Mouse (Mus musculus): ENCODE measurements around the gene Cacna1e. TPM values are rescaled to one million over a fixed set of nuclear protein-coding genes. Genes with fewer than 3 reads are reported as not detected.

The Cacna1e gene
- polyA plus RNA-seq, 1 experiment from 2014 or later = 5.8 TPM

DNA sequence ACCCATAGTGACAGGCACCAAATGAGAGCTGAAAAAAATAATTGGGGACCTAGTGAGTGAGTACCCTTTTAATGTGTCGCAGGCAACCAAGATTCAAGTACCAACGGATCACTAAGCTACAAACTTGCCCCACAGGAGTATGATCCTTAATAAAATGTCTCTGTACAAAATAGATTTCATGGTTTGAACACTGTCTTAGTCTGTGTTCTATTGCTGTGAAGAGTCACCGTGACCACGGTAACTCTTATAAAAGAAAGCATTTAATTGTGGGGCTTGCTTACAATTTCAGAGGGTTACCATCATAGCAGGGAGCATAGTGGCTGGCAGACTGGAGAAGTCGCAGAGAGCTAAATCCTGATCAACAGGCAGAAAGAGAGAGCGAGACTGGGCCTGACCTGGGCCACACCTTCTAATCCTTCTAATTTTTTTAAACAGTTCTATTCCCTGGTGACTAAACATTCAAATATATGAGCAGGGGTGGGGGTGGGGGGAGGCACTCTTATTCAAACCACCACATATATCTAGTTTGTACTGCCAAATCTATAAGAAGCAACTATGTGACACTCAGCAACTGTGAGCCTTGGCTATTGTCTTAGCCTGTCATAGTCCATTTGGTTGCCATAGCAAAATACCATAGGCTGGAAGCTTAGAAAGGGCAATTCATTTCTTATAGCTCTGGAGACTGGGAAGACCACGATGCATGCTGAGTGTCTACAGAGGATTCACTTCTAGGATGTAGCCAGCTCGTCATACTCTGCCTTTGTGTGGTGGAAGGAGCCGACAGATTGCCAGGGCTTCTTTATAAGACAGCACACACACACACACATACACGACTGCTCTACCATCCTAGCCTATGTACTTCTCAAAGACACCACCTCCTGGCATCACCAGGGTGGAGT is 52.8 kb downstream of the Cacna1e start:
- Histone ChIP-seq H3K9me3 (replicated peaks) (no peaks in the 10 kb centered on the region), H3K36me3 (ENCODE audit: poor library complexity, severe bottlenecking) (no peaks in the 10 kb centered on the region), H3K4me3 (no peak overlapping the region), H3K9ac (no peak overlapping the region), H3K27me3 (no peaks in the 10 kb centered on the region), H3K27ac (no peak overlapping the region), H3K4me2 (no peak overlapping the region), H3K4me1 (peaks cover 7% of the 10 kb centered on the region; the same call in 1 of the 2 replicates)
- ATAC-seq = peak; percentile 41; the same call in 1 of the 2 replicates
- WGBS = 62% methylated on average over 10 of the region's 10 CpGs

DNA sequence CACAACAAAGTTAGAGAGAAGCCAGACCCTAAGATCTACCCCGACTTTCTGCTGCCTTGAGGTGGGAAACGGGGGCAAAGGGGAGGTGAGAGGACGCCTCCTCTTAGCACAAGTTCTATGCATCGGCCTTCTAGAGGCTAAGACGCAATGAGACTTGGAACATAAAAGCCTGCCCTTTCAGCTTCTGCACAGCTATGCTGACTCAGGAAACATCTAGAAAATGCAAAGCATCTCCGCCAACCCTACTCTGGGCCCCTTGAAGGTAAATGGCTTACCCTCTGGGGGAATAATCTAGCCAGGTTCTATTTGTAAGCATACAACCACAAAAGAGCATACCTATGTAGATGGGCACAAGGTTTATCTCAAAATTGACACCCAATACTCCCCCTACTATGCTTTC is 54.2 kb downstream of the Cacna1e start:
- Histone ChIP-seq H3K9me3 (replicated peaks) (no peaks in the 10 kb centered on the region), H3K9ac (no peak overlapping the region), H3K27me3 (no peaks in the 10 kb centered on the region), H3K4me1 (peaks cover 7% of the 10 kb centered on the region; the same call in 1 of the 2 replicates), H3K27ac (no peak overlapping the region), H3K4me3 (no peak overlapping the region), H3K4me2 (no peak overlapping the region), H3K36me3 (ENCODE audit: poor library complexity, severe bottlenecking) (no peaks in the 10 kb centered on the region)
- ATAC-seq = no peak
- WGBS = 87% methylated on average over 6 of the region's 6 CpGs

DNA sequence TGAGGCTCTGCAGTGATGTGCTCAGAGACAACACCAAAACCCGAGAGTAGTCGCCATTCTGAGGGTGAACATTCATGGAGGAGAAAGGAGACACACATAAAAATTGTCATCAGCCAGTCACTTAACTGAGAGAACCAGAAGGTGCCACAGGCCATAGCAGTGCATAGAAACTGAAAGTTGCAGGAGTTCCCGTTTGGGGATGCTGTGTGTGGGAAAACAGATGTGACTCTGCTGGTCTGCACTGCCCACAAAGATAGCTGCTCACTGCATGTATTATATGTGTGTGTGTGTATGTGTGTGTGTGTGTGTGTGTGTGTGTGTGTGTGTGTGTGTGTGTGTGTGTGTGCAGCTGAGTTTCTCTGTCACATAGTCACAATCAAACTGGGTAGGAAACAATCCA is 61.2 kb downstream of the Cacna1e start:
- no peak overlapping the region for H3K9ac ChIP-seq
- no peaks in the 10 kb centered on the region for H3K27me3 ChIP-seq
- H3K4me1 ChIP-seq = no peaks in the 10 kb centered on the region
- no peaks in the 10 kb centered on the region for H3K9me3 ChIP-seq (replicated peaks)
- H3K4me3 ChIP-seq = no peak overlapping the region
- ATAC-seq = no peak
- 87% methylated on average over 3 of the region's 3 CpGs for WGBS
- no peak overlapping the region for H3K27ac ChIP-seq
- H3K36me3 ChIP-seq (ENCODE audit: poor library complexity, severe bottlenecking) = no peaks in the 10 kb centered on the region
- H3K4me2 ChIP-seq = no peak overlapping the region

DNA sequence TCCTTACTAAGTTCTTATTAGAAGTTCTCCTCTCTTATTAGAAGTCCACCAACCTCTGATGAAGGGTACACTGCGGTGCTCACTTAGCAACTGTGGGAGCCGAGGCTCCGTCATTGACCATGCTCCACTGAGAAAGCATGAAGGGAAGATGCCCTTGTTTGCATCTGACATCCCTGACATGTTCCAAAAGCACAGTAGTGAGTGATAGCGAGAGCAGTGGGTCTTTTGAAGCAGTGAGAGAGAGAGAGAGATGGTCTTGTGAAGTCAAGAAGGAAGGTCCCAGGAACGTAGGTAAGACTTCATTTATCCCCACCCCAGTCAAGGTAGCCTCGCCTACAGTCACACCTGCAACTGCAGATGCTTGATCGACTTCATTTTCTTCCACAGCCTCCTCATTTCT is 63.9 kb downstream of the Cacna1e start:
- H3K4me3 ChIP-seq = no peak overlapping the region
- no peaks in the 10 kb centered on the region for H3K36me3 ChIP-seq (ENCODE audit: poor library complexity, severe bottlenecking)
- WGBS = 88% methylated on average over 7 of the region's 7 CpGs
- no peaks in the 10 kb centered on the region for H3K27me3 ChIP-seq
- no peak overlapping the region for H3K27ac ChIP-seq
- no peak for ATAC-seq
- H3K4me1 ChIP-seq = peaks cover 13% of the 10 kb centered on the region
- no peak overlapping the region for H3K9ac ChIP-seq
- no peak overlapping the region for H3K4me2 ChIP-seq
- H3K9me3 ChIP-seq (replicated peaks) = no peaks in the 10 kb centered on the region

DNA sequence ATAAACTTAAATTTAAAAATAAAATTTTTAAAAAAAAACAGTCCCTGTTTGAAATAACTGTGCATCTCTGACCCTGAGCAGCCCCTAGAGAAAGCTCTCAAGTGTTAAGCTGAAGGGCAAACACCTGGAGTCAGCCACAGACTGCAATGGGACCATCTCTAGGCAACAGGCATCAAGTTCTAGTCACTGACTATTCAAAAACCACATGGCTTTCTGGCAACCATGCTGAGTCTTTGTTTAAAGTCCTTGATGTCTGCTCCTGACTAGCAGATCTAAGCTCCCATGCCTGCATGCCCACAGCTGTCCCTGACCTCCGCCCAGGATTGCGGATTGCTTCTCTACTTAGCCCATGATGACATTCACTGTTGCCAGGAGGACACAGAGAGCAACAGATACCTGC is 64.3 kb downstream of the Cacna1e start:
- 68% methylated on average over 2 of the region's 2 CpGs for WGBS
- Histone ChIP-seq H3K9me3 (replicated peaks) (no peaks in the 10 kb centered on the region), H3K27ac (no peak overlapping the region), H3K36me3 (ENCODE audit: poor library complexity, severe bottlenecking) (no peaks in the 10 kb centered on the region), H3K9ac (no peak overlapping the region), H3K4me3 (no peak overlapping the region), H3K4me1 (peaks cover 13% of the 10 kb centered on the region), H3K27me3 (no peaks in the 10 kb centered on the region), H3K4me2 (no peak overlapping the region)
- ATAC-seq = no peak

DNA sequence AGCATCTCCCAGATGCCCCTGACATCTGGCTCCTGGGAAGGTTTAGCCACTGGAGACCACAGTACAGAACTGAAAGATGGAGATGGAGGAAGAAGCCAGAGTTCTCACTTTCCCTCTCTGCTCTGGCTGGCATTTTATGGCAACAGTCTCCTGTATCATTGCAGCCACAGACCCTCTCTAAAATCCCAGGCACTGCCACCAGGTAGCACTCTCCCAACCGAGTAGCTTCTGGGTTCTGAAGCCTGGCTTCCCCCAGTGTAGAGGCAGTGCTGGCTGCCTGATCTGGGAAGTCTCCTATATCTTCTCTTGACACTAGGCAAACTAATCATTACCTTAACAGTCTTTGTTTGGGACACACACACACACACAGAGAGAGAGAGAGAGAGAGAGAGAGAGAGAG is 65.6 kb downstream of the Cacna1e start:
- no peak overlapping the region for H3K4me3 ChIP-seq
- no peaks in the 10 kb centered on the region for H3K9me3 ChIP-seq (replicated peaks)
- H3K9ac ChIP-seq = no peak overlapping the region
- ATAC-seq = no peak
- H3K4me2 ChIP-seq = no peak overlapping the region
- no peak overlapping the region for H3K27ac ChIP-seq
- H3K27me3 ChIP-seq = no peaks in the 10 kb centered on the region
- H3K4me1 ChIP-seq = peaks cover 13% of the 10 kb centered on the region
- no peaks in the 10 kb centered on the region for H3K36me3 ChIP-seq (ENCODE audit: poor library complexity, severe bottlenecking)
- WGBS = 50% methylated on average over 1 of the region's 1 CpGs

DNA sequence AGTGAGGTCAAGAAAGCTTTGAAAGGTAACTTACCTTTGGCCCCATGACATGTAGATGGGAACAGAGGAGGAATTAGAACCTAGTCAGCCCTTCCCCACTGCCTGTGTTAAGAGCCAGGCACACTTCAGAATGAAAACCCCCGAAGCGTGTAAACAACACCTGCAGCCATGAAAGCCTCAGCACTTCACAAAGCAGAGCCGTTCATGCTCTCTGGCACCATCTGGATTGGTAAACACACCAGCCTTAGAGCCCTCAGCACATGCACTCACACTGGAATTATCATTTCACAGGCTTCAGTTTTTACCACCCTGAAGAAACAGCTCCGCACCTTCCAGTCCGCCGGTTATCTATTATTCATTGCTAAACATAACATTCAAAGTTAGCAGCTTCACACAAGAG is 67.5 kb downstream of the Cacna1e start:
- H3K36me3 ChIP-seq (ENCODE audit: poor library complexity, severe bottlenecking) = no peaks in the 10 kb centered on the region
- no peak overlapping the region for H3K9ac ChIP-seq
- no peaks in the 10 kb centered on the region for H3K27me3 ChIP-seq
- peaks cover 13% of the 10 kb centered on the region for H3K4me1 ChIP-seq
- peak; percentile 91 for ATAC-seq
- no peaks in the 10 kb centered on the region for H3K9me3 ChIP-seq (replicated peaks)
- peak overlapping the region; percentile 66 for H3K27ac ChIP-seq
- H3K4me2 ChIP-seq = no peak overlapping the region
- 48% methylated on average over 6 of the region's 6 CpGs for WGBS
- H3K4me3 ChIP-seq = no peak overlapping the region

DNA sequence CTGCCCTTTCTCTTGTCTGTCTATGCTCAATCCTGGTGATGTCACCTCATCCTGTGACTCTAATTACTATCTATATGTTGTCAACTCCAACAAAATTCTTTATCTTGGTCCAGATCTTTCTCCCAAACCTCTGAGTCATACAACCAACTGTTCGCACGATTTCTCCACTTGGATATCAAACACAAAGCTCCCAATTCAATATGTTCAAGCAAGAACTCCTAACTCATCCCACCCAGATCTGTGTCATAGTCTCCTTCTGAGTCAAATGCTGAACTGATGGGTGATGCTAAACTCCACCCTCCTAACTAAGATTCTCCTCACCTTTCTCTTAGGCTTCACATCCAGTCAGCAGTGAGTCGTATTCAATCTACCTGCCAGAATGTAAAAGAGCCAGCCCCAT is 68.0 kb downstream of the Cacna1e start:
- H3K4me1 ChIP-seq = peaks cover 13% of the 10 kb centered on the region
- ATAC-seq = no peak
- no peaks in the 10 kb centered on the region for H3K36me3 ChIP-seq (ENCODE audit: poor library complexity, severe bottlenecking)
- no peak overlapping the region for H3K4me3 ChIP-seq
- no peak overlapping the region for H3K4me2 ChIP-seq
- no peaks in the 10 kb centered on the region for H3K27me3 ChIP-seq
- no peaks in the 10 kb centered on the region for H3K9me3 ChIP-seq (replicated peaks)
- H3K27ac ChIP-seq = no peak overlapping the region; the same call in 1 of the 2 replicates
- no peak overlapping the region for H3K9ac ChIP-seq
- WGBS = 90% methylated on average over 3 of the region's 3 CpGs

DNA sequence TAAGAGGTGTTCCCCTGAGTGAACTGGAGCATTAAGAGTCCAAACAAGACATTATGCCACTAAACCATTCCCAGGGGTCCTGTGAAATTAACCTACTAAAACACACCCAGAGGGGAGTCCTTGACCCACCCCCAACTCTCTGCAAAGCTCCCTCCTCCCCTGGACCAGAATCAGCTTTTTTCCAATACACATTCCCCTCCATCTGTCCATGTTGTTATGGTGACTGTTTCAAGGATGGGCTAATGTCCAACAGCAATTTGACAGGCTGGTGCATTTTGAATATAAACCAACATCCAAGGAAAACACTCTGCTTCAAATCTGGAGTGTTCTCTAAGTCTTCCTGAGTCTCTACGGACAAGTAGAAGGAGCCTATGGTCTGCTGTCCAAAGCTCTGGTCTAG is 78.6 kb downstream of the Cacna1e start:
- 81% methylated on average over 1 of the region's 1 CpGs for WGBS
- no peak overlapping the region for H3K9ac ChIP-seq
- H3K4me3 ChIP-seq = no peak overlapping the region
- H3K36me3 ChIP-seq (ENCODE audit: poor library complexity, severe bottlenecking) = no peaks in the 10 kb centered on the region
- peaks cover 13% of the 10 kb centered on the region; the same call in 1 of the 2 replicates for H3K4me1 ChIP-seq
- H3K27me3 ChIP-seq = no peaks in the 10 kb centered on the region
- no peak overlapping the region; the same call in none of the 2 replicates for H3K27ac ChIP-seq
- no peak overlapping the region for H3K4me2 ChIP-seq
- ATAC-seq = peak; percentile 61; the same call in 1 of the 2 replicates
- no peaks in the 10 kb centered on the region for H3K9me3 ChIP-seq (replicated peaks)

DNA sequence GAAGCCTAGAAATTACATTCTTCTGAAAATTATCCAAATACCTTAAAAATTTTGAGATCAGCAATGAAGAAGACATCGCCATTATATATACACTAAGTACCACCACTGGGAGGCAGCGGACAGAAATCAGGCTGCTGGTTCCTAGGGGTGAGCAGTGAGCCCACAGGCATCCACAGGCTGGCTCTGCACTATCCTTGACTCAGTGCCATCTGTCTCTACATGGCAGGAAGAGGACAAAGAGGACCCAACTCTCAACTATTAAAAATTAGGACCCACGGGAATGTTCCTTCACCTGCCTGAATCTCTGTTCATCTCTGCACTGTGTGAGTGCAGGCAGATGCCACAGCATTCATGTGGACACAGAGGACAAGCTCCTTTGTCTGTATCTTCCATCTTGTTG is 79.3 kb downstream of the Cacna1e start:
- Histone ChIP-seq H3K27ac (no peak overlapping the region), H3K4me1 (peaks cover 13% of the 10 kb centered on the region; the same call in 1 of the 2 replicates), H3K9ac (no peak overlapping the region), H3K27me3 (no peaks in the 10 kb centered on the region), H3K4me3 (no peak overlapping the region), H3K36me3 (ENCODE audit: poor library complexity, severe bottlenecking) (no peaks in the 10 kb centered on the region), H3K4me2 (no peak overlapping the region), H3K9me3 (replicated peaks) (no peaks in the 10 kb centered on the region)
- ATAC-seq = no peak
- 87% methylated on average over 3 of the region's 3 CpGs for WGBS

DNA sequence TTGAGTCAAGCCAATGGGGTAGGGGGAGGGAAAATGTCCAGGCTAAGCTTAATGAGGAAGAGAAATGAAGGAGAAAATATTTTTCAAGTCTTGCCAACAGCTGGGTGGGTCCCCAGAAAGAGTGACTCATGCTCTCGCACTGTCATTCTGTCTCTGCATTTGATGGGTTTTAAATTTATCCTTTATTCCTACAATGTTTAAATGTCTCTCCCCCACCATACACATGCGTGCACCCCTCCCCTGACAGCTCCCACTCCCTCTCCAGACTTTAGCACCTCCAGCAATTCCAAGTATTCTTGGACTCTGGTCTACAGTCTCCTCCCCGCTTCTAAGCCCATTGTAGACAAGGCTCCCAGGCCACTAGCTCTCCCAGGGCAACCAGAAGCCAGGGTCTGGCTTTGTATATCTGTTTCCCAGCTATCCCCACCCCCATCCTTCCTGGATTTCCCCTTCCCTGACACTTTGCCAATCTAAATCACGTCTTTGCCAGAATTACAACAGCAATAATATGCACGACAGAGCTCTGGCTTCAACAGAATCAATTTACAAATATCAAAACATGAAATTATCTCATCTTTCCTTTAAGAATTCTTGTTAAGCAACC is 81.9 kb downstream of the Cacna1e start:
- Histone ChIP-seq H3K4me1 (peaks cover 13% of the 10 kb centered on the region; the same call in 1 of the 2 replicates), H3K4me2 (no peak overlapping the region), H3K27me3 (no peaks in the 10 kb centered on the region), H3K27ac (0 out of 2 replicates have a peak overlapping the region, but pooled peaks have one; percentile 14), H3K36me3 (ENCODE audit: poor library complexity, severe bottlenecking) (no peaks in the 10 kb centered on the region), H3K9me3 (replicated peaks) (no peaks in the 10 kb centered on the region), H3K4me3 (no peak overlapping the region), H3K9ac (no peak overlapping the region)
- ATAC-seq = peak; percentile 50; the same call in 1 of the 2 replicates
- WGBS = 66% methylated on average over 5 of the region's 5 CpGs

DNA sequence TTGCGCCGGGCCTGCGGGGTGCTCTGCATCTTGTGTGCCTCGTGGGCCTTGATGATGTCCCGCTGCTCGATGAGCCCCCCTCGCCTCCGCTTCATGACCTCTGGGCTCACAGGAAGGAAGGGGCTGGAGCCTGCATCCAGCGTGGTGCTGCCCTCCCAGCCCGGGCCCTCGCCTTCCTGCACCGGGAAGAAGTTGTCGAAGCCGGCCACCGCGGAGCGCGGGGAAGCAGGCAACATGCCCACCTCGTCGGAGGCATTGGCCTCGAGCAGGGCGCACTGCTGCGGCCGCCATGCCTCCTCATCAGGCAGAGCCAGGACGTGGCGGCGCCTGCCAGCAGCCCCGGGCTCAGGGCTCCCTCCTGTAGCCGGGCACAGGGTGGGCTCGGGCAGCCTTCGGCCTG is 85.0 kb downstream of the Cacna1e start:
- Histone ChIP-seq H3K9me3 (replicated peaks) (no peaks in the 10 kb centered on the region), H3K36me3 (ENCODE audit: poor library complexity, severe bottlenecking) (no peaks in the 10 kb centered on the region), H3K9ac (no peak overlapping the region), H3K4me2 (no peak overlapping the region), H3K4me1 (no peaks in the 10 kb centered on the region), H3K27me3 (no peaks in the 10 kb centered on the region), H3K4me3 (no peak overlapping the region), H3K27ac (no peak overlapping the region)
- 87% methylated on average over 31 of the region's 31 CpGs for WGBS
- ATAC-seq = no peak

Measured in forebrain, embryonic 13.5 days (tissue).